ENCODE assay signal across 8 mouse cellular contexts in the genomic region with DNA sequence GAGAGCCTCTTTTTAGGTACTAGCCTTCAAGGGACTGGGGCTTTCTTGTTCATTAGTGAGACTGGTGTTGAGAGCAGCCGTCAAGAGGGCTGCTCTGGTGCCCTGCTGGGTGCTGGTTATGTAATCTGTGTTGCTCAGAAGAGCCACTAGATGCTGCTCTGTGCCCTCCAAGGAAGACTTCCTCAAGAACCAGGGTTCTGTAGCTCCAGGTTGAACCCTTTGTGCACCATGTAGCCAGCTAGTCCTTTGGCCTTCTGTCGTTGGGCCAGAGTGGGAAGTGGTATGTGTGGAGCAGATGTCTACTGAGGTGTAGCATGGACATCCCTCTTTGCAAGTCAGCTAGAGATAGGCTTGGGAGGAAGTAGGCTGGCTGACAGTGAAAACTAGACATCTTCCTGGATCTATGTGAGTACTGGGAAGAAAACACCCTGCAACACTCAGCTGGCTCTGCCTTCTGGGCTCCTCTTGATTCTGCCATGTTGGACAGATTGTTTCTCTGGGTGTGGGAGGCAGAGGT. TPM values are rescaled to one million over a fixed set of nuclear protein-coding genes. Genes with fewer than 3 reads are reported as not detected.
A peak's percentile ranks its signal among the peaks of the same experiment; 100 is the strongest.
DNase-seq lines count a peak whose midpoint lies in the region; ATAC-seq lines count a peak whose summit lies in the region.

No protein-coding gene starts in this region.

- H3K4me2 ChIP-seq in kidney, embryonic 16.5 days (replicated peaks; ENCODE audit: low read depth, low read length): no peak overlapping the region

- peaks cover 38% of the 10 kb centered on the region for H3K36me3 ChIP-seq in kidney, embryonic 16.5 days (ENCODE audit: insufficient read depth, low read length)

- WGBS in kidney, embryonic 16.5 days: 78% methylated on average over 2 of the region's 2 CpGs

- H3K27me3 ChIP-seq in kidney, embryonic 16.5 days (ENCODE audit: insufficient read depth, low read length): no peaks in the 10 kb centered on the region

- H3K9me3 ChIP-seq in kidney, embryonic 16.5 days (ENCODE audit: low read length): no peaks in the 10 kb centered on the region

- no peak overlapping the region for H3K9ac ChIP-seq in kidney, embryonic 16.5 days (replicated peaks; ENCODE audit: low read length)

- ATAC-seq in kidney, embryonic 16.5 days (ENCODE audit: low FRiP score, low TSS enrichment): no peak

- peak; percentile 13 for DNase-seq in kidney, adult 18-20 months
- DNase-seq in 416B (ENCODE audit: low read depth): peak; percentile 50
- peak; percentile 38 for DNase-seq in MN1 (ENCODE audit: low spot score)
- DNase-seq in layer of hippocampus, adult 9-11 months: peak; percentile 74
- DNase-seq in ovary, postnatal 36 days (ENCODE audit: low spot score): no peak
- DNase-seq in adrenal gland, adult 8-10 months: no peak
- no peak for DNase-seq in adrenal gland, postnatal 14 days

- H3K27ac ChIP-seq in kidney, embryonic 16.5 days (ENCODE audit: low read length): no peak overlapping the region

- H3K4me3 ChIP-seq in kidney, embryonic 16.5 days (ENCODE audit: low read length): no peak overlapping the region

- peaks cover 12% of the 10 kb centered on the region for H3K4me1 ChIP-seq in kidney, embryonic 16.5 days (ENCODE audit: insufficient read depth, low read length)

RNA-seq across cellular contexts. Expression of a gene that starts 2.6 kb away (rescaled TPM):
- polyA plus RNA-seq in kidney, embryonic 16.5 days (2015; fragmentation: Nextera tagmentation; extraction: Ambion mirVana): 0.57 and 0.85 TPM in 2 replicates
- 1 to 10 TPM; 2.4 to 3.9 (median 3.4) TPM for total RNA-seq in adrenal gland, adult 8-10 months (2022)
- 2.6 and 4.7 TPM in 2 replicates for total RNA-seq in adrenal gland, postnatal 14 days (2021)

RNA-seq across cellular contexts. Expression of a gene that starts 45.8 kb away (rescaled TPM):
- 321 and 327 TPM in 2 replicates for polyA plus RNA-seq in kidney, embryonic 16.5 days (2015; fragmentation: Nextera tagmentation; extraction: Ambion mirVana)
- total RNA-seq in adrenal gland, adult 8-10 months (2022): 100 to 1,000 TPM; 121 to 161 (median 141) TPM
- 124 and 132 TPM in 2 replicates for total RNA-seq in adrenal gland, postnatal 14 days (2021)

Comparison
In these comparisons a context has a peak if more than half of its experiments do, and no peak if none do; other contexts are left out.
1. DNase-seq: peak in kidney, adult 18-20 months (single experiment), 416B (single experiment), MN1 (single experiment) and layer of hippocampus, adult 9-11 months (single experiment); none in ovary, postnatal 36 days (single experiment), adrenal gland, adult 8-10 months (single experiment) and adrenal gland, postnatal 14 days (single experiment).